Mouse (Mus musculus) CH12.LX (cell line): Measurements from ENCODE around the gene Chrnd. TPM values are rescaled to one million over a fixed set of nuclear protein-coding genes. Genes with fewer than 3 reads are reported as not detected.

ENCODE experiments used
- DNase-seq: peaks from one replicate; pipeline ENCODE4 v3.0.0-alpha.2; 2013; ENCODE audit errors: extremely low read depth
- H3K27ac ChIP-seq: 2 replicates; pipeline ENCODE4 v1.5.1; 2012; ENCODE audit warnings: low read depth, mild to moderate bottlenecking, control low read depth, moderate library complexity; ENCODE audit not compliant: insufficient read depth
- H3K27me3 ChIP-seq: replicated peaks from 2 replicates; pipeline ENCODE3; 2012; ENCODE audit warnings: inconsistent platforms
- H3K36me3 ChIP-seq, 2 experiments: replicated peaks in 1 of 2; 2 replicates each; pipeline versions ENCODE3 to v1.6.1; 2012; ENCODE audit warnings: inconsistent platforms in 1 of 2, low read length in 1 of 2, mild to moderate bottlenecking in 1 of 2, mixed read lengths in 1 of 2, moderate library complexity in 1 of 2; ENCODE audit not compliant: control insufficient read depth in 1 of 2, insufficient read depth in 1 of 2
- H3K4me1 ChIP-seq, 2 experiments: 2 replicates each; pipeline ENCODE4 v1.6.1; 2012; ENCODE audit warnings: inconsistent platforms in 1 of 2, moderate library complexity in 1 of 2; ENCODE audit not compliant: insufficient read depth in 2 of 2, control insufficient read depth in 1 of 2
- H3K4me2 ChIP-seq: 2 replicates; pipeline ENCODE4 v1.6.1; 2012; ENCODE audit warnings: low read depth, mild to moderate bottlenecking, control low read depth; ENCODE audit not compliant: poor library complexity, insufficient read depth, severe bottlenecking
- H3K4me3 ChIP-seq, 3 experiments: fragments of 150-350 bp in 1 of 3; sonication (generic) in 1 of 3; replicated peaks in 1 of 3; 2 replicates each; pipeline versions ENCODE3 to v1.5.1; 2011 to 2012; ENCODE audit warnings: low read depth in 2 of 3, low read length in 2 of 3, mild to moderate bottlenecking in 2 of 3, moderate library complexity in 2 of 3, control low read depth in 1 of 3, improper control_type of control experiment in 1 of 3, inconsistent platforms in 1 of 3, mixed read lengths in 1 of 3; ENCODE audit not compliant: poor library complexity in 1 of 3
- H3K79me2 ChIP-seq: replicated peaks from 2 replicates; pipeline ENCODE4 v1.6.1; 2012; ENCODE audit warnings: mild to moderate bottlenecking, moderate library complexity; ENCODE audit not compliant: control insufficient read depth, poor library complexity, insufficient read depth, severe bottlenecking; ENCODE audit errors: extremely low read depth
- H3K9ac ChIP-seq: 2 replicates; pipeline ENCODE4 v1.6.1; 2012; ENCODE audit warnings: low read depth, mild to moderate bottlenecking, control low read depth, moderate library complexity; ENCODE audit not compliant: insufficient read depth
- H3K9me3 ChIP-seq: replicated peaks from 2 replicates; pipeline ENCODE3; 2012; ENCODE audit warnings: low read length, inconsistent platforms, mixed read lengths
- CTCF ChIP-seq, 2 experiments: IDR thresholded peaks in 1 of 2; conservative IDR thresholded peaks in 1 of 2; 2 replicates each; pipeline ENCODE4 v1.5.1; 2011 to 2012; ENCODE audit warnings: low read depth in 2 of 2, low read length in 2 of 2, improper control_type of control experiment in 1 of 2, inconsistent platforms in 1 of 2, mild to moderate bottlenecking in 1 of 2, moderate library complexity in 1 of 2
- ETS1 ChIP-seq: conservative IDR thresholded peaks from 2 replicates; pipeline ENCODE4 v1.6.1; 2012; ENCODE audit warnings: low read depth, mild to moderate bottlenecking, inconsistent platforms, low read length, improper control_type of control experiment, moderate library complexity
- JUND ChIP-seq: conservative IDR thresholded peaks from 2 replicates; pipeline ENCODE4 v1.6.1; 2011; ENCODE audit warnings: low read depth, low read length, improper control_type of control experiment
- RCOR1 ChIP-seq: conservative IDR thresholded peaks from 2 replicates; pipeline ENCODE4 v1.6.1; 2012; ENCODE audit warnings: low read depth, mild to moderate bottlenecking, inconsistent platforms, low read length, improper control_type of control experiment
- TBP ChIP-seq: conservative IDR thresholded peaks from 2 replicates; pipeline ENCODE4 v1.6.1; 2011; ENCODE audit warnings: low read depth, low read length, improper control_type of control experiment
- TCF12 ChIP-seq: IDR thresholded peaks from 2 replicates; pipeline ENCODE4 v1.6.1; 2014; ENCODE audit warnings: low read depth, mild to moderate bottlenecking, inconsistent platforms, low read length, improper control_type of control experiment
- USF1 ChIP-seq: IDR thresholded peaks from 2 replicates; pipeline ENCODE4 v1.6.1; 2014; ENCODE audit warnings: low read depth, mild to moderate bottlenecking, inconsistent platforms, low read length, improper control_type of control experiment
- ZMIZ1 ChIP-seq: IDR thresholded peaks from 2 replicates; pipeline ENCODE4 v1.6.1; 2012; ENCODE audit warnings: low read depth, mild to moderate bottlenecking, inconsistent platforms, low read length, improper control_type of control experiment
- ZNF384 ChIP-seq: IDR thresholded peaks from 2 replicates; pipeline ENCODE4 v1.6.1; 2012; ENCODE audit warnings: low read depth, low read length, improper control_type of control experiment, inconsistent platforms
- dilution Hi-C: fragments of 300-500 bp; cut with MboI; formaldehyde crosslinking; loops from 2 replicates; pipeline ENCODE4 v1.14.3; 2020; ENCODE audit warnings: low sequenced_read_pairs; ENCODE audit not compliant: extremely low pct_unique_long_range_greater_than_20kb, extremely low pct_ligation_motif_present
- in situ Hi-C: fragments of 300-500 bp; cut with MboI; formaldehyde crosslinking; loops from 3 replicates; pipeline ENCODE4 v1.14.3; 2019; ENCODE audit warnings: low sequenced_read_pairs, low pct_ligation_motif_present, low pct_unique_long_range_greater_than_20kb, mixed read lengths
- polyA plus RNA-seq: library from polyadenylated mRNA; unstranded; fragments of >175 nt; gene quantifications from 2 replicates; pipeline ENCODE4 v1.2.1, GENCODE M21; 2012; ENCODE audit warnings: low read depth; ENCODE audit not compliant: insufficient read length
- total RNA-seq, 2 experiments: library from RNA; depleted of rRNA; stranded (reverse); fragments of 300-350 nt in 1 of 2; fragments of >200 nt in 1 of 2; gene quantifications; 2 replicates each; pipeline ENCODE4 v1.2.3; 2012 to 2014

Chrnd gene
- total and polyA plus RNA-seq, 3 experiments, result 0.13 TPM; not detected in 2

- DNase-seq, result no peak
- H3K79me2 ChIP-seq, result no peaks in the 10 kb centered on the region
- no peaks in the 10 kb centered on the region for H3K9me3 ChIP-seq
- 0 out of 2 replicates have a peak, but pooled peaks have one; percentile 18 for TF ChIP-seq ETS1
- no peak for TF ChIP-seq ZMIZ1
- dilution Hi-C loops (no loop called here), in situ Hi-C loops (no loop called here)
- H3K4me3 ChIP-seq, result no peak overlapping the region
- peaks cover 26% of the 10 kb centered on the region for H3K27me3 ChIP-seq
- H3K27ac ChIP-seq, result no peak overlapping the region
- H3K4me1 ChIP-seq, result peaks cover 3 to 16% of the 10 kb centered on the region in 2 experiments; a peak in 3 of 4 replicates
- no peak overlapping the region for H3K9ac ChIP-seq
- no peak overlapping the region for H3K4me2 ChIP-seq
- no peaks in the 10 kb centered on the region for H3K36me3 ChIP-seq
Observed at GRCm38 (mm10) chr1:87142456-87142855, 48.0 kb upstream of the Chrnd start.

GRCm38 (mm10) chr1:87143141-87143540, 47.3 kb upstream of the Chrnd start:
- TF ChIP-seq TCF12 (no peak), CTCF (conservative IDR thresholded peaks at IDR 0.05 in 1 of 2, IDR thresholded peaks at IDR 0.05 in 1 of 2; ENCODE audit: low read depth in 2 of 2, low read length in 2 of 2) (no peak), RCOR1 (no peak), ZNF384 (no peak), JUND (no peak), TBP (no peak)
- Histone ChIP-seq H3K4me1 (peaks cover 3 to 16% of the 10 kb centered on the region in 2 experiments; a peak in 3 of 4 replicates), H3K27ac (no peak overlapping the region), H3K4me3 (no peak overlapping the region), H3K79me2 (no peaks in the 10 kb centered on the region), H3K36me3 (no peaks in the 10 kb centered on the region), H3K9ac (no peak overlapping the region), H3K27me3 (peaks cover 33% of the 10 kb centered on the region), H3K4me2 (no peak overlapping the region), H3K9me3 (no peaks in the 10 kb centered on the region)
- dilution Hi-C loops, result no loop called here
- in situ Hi-C loops, result no loop called here
- no peak for DNase-seq

GRCm38 (mm10) chr1:87149422-87149821, 41.0 kb upstream of the Chrnd start:
- Histone ChIP-seq H3K27ac (no peak overlapping the region), H3K9ac (no peak overlapping the region), H3K4me1 (no peaks in the 10 kb centered on the region), H3K4me2 (no peak overlapping the region), H3K79me2 (no peaks in the 10 kb centered on the region), H3K4me3 (no peak overlapping the region), H3K27me3 (peaks cover 57% of the 10 kb centered on the region), H3K36me3 (no peaks in the 10 kb centered on the region), H3K9me3 (peaks cover 9% of the 10 kb centered on the region)
- in situ Hi-C loops (no loop called here), dilution Hi-C loops (no loop called here)
- no peak for DNase-seq
- TF ChIP-seq USF1, result no peak
